Mouse (Mus musculus): ENCODE measurements around the gene Fshr. TPM values are rescaled to one million over a fixed set of nuclear protein-coding genes. Genes with fewer than 3 reads are reported as not detected.

Gene Fshr
- polyA plus RNA-seq (2017; shearing (Covaris generic)): not detected

GRCm38 (mm10) chr17:89200575-89200974 is at the start of gene Fshr:
Gene Fshr, minus strand, starts transcription at chr17:89200675.

All from CD4-positive, CD25-positive, alpha-beta regulatory T cell (primary cell).